Mouse (Mus musculus) thymus, postnatal 0 days (tissue): ENCODE data around the gene Lamtor2. TPM values are rescaled to one million over a fixed set of nuclear protein-coding genes. Genes with fewer than 3 reads are reported as not detected.

Experiments used
- DNase-seq: peaks from one replicate; pipeline ENCODE4 v3.0.0-alpha.2; 2015; ENCODE audit warnings: low spot score
- polyA plus RNA-seq: library from polyadenylated mRNA; unstranded; fragments of >200 nt; fragmentation: Nextera tagmentation; extraction: Ambion mirVana; gene quantifications from 2 replicates; pipeline ENCODE4 v1.2.1, GENCODE M21; 2015

The Lamtor2 gene
- polyA plus RNA-seq, 1 experiment from 2014 or later = 150 TPM

- DNase-seq = no peak
Measured at GRCm38 (mm10) chr3:88528646-88529045, 24.2 kb downstream of the Lamtor2 start.

- no peak for DNase-seq
Measured at GRCm38 (mm10) chr3:88527565-88527964, 25.3 kb downstream of the Lamtor2 start.

- peak; percentile 89 for DNase-seq
Measured at GRCm38 (mm10) chr3:88526157-88527131, 26.4 kb downstream of the Lamtor2 start.

- DNase-seq = no peak
Measured at GRCm38 (mm10) chr3:88525021-88525420, 27.9 kb downstream of the Lamtor2 start.

GRCm38 (mm10) chr3:88523027-88523426 is 29.8 kb downstream of the Lamtor2 start:
- DNase-seq = no peak

GRCm38 (mm10) chr3:88521803-88522331 is 31.0 kb downstream of the Lamtor2 start:
- peak; percentile 80 for DNase-seq

GRCm38 (mm10) chr3:88521156-88521555 is 31.7 kb downstream of the Lamtor2 start:
- no peak for DNase-seq

GRCm38 (mm10) chr3:88520078-88520477 is 32.8 kb downstream of the Lamtor2 start:
- DNase-seq = no peak

- DNase-seq = no peak
Measured at GRCm38 (mm10) chr3:88518411-88518810, 34.5 kb downstream of the Lamtor2 start.

- no peak for DNase-seq
Measured at GRCm38 (mm10) chr3:88516407-88516806, 36.5 kb downstream of the Lamtor2 start.

GRCm38 (mm10) chr3:88515095-88515386 is 37.8 kb downstream of the Lamtor2 start:
- DNase-seq = no peak

- no peak for DNase-seq
Measured at GRCm38 (mm10) chr3:88514231-88515094, 38.4 kb downstream of the Lamtor2 start.

- DNase-seq = peak; percentile 53
Measured at GRCm38 (mm10) chr3:88513546-88514115, 39.2 kb downstream of the Lamtor2 start.

- DNase-seq = no peak
Measured at GRCm38 (mm10) chr3:88512896-88513545, 39.9 kb downstream of the Lamtor2 start.

- no peak for DNase-seq
Measured at GRCm38 (mm10) chr3:88512141-88512895, 40.6 kb downstream of the Lamtor2 start.

GRCm38 (mm10) chr3:88511559-88511958 is 41.3 kb downstream of the Lamtor2 start:
- DNase-seq = no peak

- DNase-seq = peak; percentile 24
Measured at GRCm38 (mm10) chr3:88510421-88511289, 42.2 kb downstream of the Lamtor2 start.

- peak; percentile 98 for DNase-seq
Measured at GRCm38 (mm10) chr3:88509692-88510420, 43.0 kb downstream of the Lamtor2 start, which contains the start of gene Lmna. Lmna (minus strand) TSS chr3:88509956.
